Mouse (Mus musculus) left cerebral cortex, adult 2 months (tissue): Measurements from ENCODE around the gene Nemf. TPM values are rescaled to one million over a fixed set of nuclear protein-coding genes. Genes with fewer than 3 reads are reported as not detected.
"Not testable (repeated sequence)": the region's sequence is repeated elsewhere in the genome, so short reads cannot be mapped to it uniquely, and the experiment has no call there.

ENCODE experiments used
- DNase-seq, 2 experiments: peaks; one replicate each; pipeline ENCODE4 v3.0.0; 2021 to 2022; ENCODE audit warnings: low spot score in 2 of 2, mixed read lengths in 1 of 2; ENCODE audit errors: extremely low spot score in 1 of 2
- H3K27ac ChIP-seq: fragments of 200-600 bp; 2 replicates; pipeline ENCODE4 v1.8.1; 2022
- H3K4me3 ChIP-seq: fragments of 200-600 bp; 2 replicates; pipeline ENCODE4 v1.8.1; 2022
- CTCF ChIP-seq: fragments of 200-600 bp; IDR thresholded peaks from 2 replicates; pipeline ENCODE4 v1.8.1; 2022; ENCODE audit warnings: antibody characterized with exemption, mild to moderate bottlenecking, moderate library complexity
- intact Hi-C: fragments of 180-260 bp; cut with DNase I; formaldehyde crosslinking; loops from one replicate; pipeline ENCODE4 v1.15.1; 2025
- long read RNA-seq, 2 experiments: library from polyadenylated mRNA; stranded (forward); transcript quantifications; one replicate each; pipeline ENCODE4 v2.0.0; 2021; ENCODE audit warnings: borderline mapping rate in 2 of 2
- total RNA-seq, 2 experiments: library from RNA; stranded (reverse); gene quantifications; 2 replicates each; pipeline ENCODE4 v1.2.3; 2021

Gene Nemf
- 10 to 100 TPM; 46.3 to 53.7 TPM for total RNA-seq
- long read RNA-seq, experiment 1, full-length matches to known transcripts: 37 of 51 reads
- long read RNA-seq, experiment 1, partial matches to known transcripts: 3 of 51 reads
- long read RNA-seq, experiment 1, other reads (novel, unspliced or antisense): 11 of 51 reads
- long read RNA-seq, experiment 2, full-length matches to known transcripts: 22 of 32 reads
- long read RNA-seq, experiment 2, partial matches to known transcripts: 2 of 32 reads
- long read RNA-seq, experiment 2, other reads (novel, unspliced or antisense): 8 of 32 reads

DNA sequence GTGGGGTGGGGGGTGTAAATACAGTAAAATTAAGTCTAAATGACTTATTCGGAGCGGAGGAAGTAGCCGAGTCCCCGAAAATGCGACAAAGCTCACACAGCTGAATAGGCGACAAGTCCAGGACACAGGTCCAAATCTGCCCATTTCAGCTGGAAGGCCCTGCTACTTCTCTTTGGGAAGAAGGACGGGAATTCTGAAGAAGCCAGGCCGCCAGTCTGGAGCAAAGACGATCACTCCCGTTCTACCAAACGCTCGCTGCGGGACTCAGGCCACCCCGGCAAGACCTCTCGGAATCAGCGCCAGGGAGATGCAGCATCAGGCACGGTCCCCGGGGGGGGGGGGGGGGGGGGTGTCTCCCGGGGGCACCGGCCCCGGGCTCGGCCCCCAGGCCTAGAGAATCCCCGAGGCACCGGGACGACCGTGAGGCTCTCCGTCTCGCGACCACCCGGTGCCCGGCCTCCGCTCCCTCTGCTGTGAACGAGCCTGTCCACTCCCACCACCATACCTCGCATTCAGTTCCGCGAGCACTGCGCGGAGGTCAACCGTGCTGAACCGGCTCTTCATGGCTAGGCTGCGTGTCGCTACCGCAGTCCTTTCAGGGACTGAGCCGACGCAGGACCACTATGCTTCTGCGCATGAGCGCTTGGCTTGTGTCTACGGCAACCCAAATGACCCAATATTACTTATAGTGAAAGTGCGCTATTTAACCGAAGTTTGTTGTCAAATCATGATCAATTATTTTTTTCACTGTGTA lies at the start of gene Nemf:
Gene Nemf (minus strand): TSS at position 620 of the 754 bp plus-strand sequence.
- H3K4me3 ChIP-seq: peak within 1 kb of the TSS; percentile 81
- intact Hi-C loops: no loop called here
- peak; percentile 85 to 86 for DNase-seq
- TF ChIP-seq CTCF: no peak
- H3K27ac ChIP-seq: peak within 1 kb of the TSS; percentile 77

DNA sequence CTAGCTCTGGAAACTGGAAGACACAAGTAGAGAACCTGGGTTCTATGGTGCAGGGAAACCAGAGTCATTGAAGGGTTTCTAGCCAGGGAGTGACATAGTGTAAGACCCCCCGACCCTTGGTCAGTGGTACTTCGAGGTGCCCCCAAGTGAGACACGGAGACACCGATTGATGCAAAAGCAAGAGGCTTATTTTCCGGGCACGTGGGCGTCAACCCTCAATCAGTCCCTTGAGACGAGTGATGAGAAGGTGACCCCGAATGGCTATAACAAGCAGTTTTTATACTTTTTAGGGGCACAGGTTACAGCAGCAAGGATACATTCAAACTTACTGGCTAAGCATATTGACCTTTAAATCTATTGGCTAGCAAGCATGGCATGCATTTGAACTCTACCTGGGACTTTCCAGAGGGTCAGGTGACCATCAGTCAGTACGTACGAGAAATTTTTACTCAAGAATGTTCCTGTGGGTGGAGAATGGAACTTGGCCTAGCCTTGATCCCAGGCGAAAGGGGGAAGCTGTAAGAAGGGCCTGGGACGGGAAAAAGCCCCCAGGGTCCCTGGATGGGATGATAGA lies 45.7 kb upstream of the Nemf start:
- no peak overlapping the region for H3K27ac ChIP-seq
- TF ChIP-seq CTCF: no peak
- intact Hi-C loops: no loop called here
- H3K4me3 ChIP-seq: no peak overlapping the region
- no peak for DNase-seq

DNA sequence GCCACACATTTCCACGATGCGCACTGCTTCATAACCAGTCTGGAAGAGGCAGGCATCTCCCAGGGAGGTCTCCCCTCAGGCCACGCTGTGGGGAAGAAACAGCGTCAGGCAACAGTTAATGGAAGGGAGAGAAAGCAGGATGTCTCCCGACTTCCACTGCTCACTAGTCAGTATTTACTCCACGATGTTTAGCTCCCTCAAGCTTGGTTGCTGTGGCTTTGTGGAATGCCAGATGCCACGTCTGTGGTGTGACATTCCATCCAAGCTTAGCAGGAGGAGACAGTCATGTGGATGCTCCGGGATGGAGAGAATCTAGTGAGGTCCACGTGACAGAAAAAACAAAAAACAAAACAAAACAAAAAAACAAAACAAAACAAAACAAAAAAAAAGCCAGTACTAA lies 45.1 kb upstream of the Nemf start:
- Histone ChIP-seq H3K27ac (no peak overlapping the region), H3K4me3 (no peak overlapping the region)
- no peak for TF ChIP-seq CTCF
- intact Hi-C loops: no loop called here
- DNase-seq: no peak

DNA sequence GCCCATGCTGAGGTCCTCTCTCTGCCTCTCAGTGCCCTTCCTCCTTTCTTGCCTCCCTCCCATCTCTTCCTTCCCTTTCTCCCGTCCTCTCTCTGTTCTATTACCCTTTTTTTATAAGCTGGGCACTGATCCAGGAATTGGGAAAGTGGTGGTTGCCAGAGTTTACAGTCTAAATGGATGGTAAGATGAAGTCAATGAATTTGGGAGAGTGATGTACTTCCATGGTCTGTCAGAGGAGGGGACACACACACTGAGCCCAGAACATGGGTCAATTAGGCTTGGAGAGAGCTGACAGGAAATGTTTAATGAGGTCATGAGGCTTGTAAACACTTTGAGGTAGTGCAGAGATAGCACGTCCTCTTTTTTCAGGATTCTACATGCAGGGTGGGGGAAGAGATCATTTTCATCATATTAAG lies 43.9 kb upstream of the Nemf start:
- Histone ChIP-seq H3K27ac (no peak overlapping the region), H3K4me3 (no peak overlapping the region)
- intact Hi-C loops: no loop called here
- no peak for TF ChIP-seq CTCF
- no peak for DNase-seq

DNA sequence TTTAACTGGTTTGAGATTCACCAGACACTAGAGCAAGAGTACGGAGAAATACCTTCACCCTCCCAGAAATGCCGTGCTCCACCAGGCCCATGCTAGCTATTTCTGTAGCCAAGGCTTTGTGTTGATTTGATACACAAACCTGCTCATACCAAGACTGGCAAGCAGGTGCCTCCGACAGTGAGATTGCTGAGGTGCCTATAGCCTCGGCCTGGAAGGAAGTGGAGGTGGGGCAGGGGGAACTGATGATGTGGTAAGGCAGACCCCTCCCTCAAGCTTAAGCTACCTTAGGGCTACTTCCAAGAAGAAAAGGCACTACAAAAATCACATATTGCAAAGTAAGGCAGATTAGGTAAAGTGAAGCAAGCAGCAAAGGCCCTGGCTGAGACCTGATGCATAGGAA lies 43.4 kb upstream of the Nemf start:
- Histone ChIP-seq H3K4me3 (no peak overlapping the region), H3K27ac (no peak overlapping the region)
- no peak for TF ChIP-seq CTCF
- DNase-seq: no peak
- intact Hi-C loops: no loop called here

DNA sequence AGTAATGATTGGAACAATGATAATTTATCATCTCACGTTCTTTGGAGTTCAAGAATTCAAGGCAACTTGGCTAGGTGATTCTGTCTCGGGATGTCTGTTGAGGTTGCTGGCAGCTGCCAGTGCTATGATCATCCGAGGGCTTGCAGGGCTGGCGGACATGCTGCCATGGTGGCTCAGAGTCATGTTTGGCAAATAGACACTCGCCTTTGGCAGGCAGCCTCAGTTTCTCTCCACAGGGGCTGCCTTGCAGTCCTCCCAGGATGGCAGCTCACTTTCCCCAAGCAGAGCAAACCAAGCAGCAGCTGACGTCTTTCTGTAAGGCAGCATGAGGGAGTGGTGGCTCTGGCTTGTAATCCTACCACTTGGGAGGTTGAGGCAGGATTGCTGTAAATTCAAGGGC lies 37.5 kb upstream of the Nemf start:
- H3K4me3 ChIP-seq: no peak overlapping the region
- no peak overlapping the region for H3K27ac ChIP-seq
- TF ChIP-seq CTCF: no peak
- intact Hi-C loops: no loop called here
- DNase-seq: no peak

DNA sequence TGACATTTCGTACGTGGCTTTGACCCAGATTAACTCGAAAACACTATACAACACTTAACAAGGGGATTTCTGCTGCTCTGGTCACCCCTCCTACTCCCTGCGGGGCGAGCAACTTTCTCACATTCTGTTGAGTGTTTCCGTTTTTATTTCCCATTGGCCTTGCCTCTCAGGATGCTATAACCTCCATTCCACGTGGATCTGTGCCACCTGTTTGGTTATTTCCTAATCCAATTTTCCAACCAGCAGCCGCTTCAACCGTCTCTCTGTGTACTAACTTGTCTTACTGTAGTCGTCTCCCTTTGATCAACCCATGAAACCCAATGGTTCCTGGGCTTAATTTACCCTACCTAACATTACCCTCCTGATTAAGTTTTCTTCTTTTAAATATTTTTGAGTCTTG lies 36.1 kb upstream of the Nemf start:
- intact Hi-C loops: no loop called here
- TF ChIP-seq CTCF: no peak
- no peak overlapping the region for H3K27ac ChIP-seq
- H3K4me3 ChIP-seq: no peak overlapping the region
- no peak for DNase-seq

DNA sequence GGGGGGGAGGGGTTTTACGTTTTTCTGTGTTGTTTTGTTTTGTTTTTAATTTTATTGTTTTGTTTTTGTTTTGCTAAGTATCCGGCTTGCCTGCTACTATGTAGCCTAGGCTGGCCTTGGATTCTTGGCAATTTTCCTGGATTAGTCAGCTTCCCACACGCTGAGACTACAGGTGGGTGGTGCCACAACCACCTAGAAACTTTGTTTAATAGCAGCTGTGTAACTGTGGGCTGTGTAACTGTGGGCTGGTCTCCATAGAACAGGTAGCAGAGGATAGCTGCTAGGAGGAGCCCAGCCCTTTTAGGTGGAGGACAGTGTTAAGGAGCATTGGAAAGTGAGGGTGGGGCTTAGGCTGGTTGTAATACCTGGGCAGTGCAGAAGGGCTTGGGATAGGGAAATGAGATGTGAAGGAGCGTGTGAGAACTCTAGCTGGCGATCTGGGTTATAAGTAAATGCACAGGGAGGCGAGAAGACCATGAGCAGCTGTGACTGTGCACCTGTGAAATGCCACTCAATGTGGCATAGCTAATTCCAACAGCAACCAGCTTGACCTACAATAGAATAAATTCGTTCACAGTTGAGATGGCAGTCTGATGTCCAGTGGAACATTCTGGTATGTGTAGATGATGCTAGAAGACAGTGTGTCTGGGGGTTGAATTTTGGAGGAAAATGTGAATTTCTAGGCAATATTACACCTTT lies 33.2 kb upstream of the Nemf start:
- no peak for TF ChIP-seq CTCF
- no peak for DNase-seq
- intact Hi-C loops: loop anchor here (1.0 kb wide), 1 partner anchor 26 kb away; no protein-coding TSS in a partner anchor

DNA sequence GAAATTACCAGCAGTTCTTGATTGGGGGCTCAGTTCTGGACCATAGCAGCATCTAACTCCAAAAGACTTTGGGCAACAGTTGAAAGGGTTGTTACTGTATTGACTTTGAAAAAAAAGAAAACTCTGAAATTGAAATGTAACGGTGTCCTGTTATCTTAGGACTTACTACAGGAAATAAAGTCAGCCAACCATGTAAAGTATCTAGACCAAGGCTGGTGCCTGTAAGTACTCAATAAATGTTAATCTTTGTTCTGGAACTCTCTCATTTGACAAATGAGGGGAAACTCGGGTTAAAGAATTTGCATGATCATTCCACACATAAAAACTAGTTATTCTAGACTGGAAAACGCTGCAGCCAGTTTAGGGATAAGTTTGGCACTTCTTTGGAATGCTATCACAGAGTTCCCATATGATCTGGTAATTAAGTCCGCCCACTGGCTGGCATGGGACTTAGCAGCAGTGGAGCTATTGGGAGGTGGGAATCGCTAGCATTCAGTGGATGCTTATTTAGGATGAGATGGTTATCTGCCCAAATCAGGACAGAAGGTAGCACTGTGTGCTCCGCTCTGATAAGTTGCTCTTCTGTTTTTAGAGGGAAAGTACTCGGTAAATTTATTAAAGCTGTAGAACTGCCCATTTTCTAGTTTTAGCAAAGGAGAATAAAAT lies 32.4 kb upstream of the Nemf start:
- DNase-seq: no peak
- no peak overlapping the region for H3K27ac ChIP-seq
- intact Hi-C loops: no loop called here
- TF ChIP-seq CTCF: no peak
- H3K4me3 ChIP-seq: no peak overlapping the region

More for the DNA sequence above, 33.2 kb upstream of the Nemf start:
- Histone ChIP-seq H3K27ac (no peak overlapping the region), H3K4me3 (no peak overlapping the region)

DNA sequence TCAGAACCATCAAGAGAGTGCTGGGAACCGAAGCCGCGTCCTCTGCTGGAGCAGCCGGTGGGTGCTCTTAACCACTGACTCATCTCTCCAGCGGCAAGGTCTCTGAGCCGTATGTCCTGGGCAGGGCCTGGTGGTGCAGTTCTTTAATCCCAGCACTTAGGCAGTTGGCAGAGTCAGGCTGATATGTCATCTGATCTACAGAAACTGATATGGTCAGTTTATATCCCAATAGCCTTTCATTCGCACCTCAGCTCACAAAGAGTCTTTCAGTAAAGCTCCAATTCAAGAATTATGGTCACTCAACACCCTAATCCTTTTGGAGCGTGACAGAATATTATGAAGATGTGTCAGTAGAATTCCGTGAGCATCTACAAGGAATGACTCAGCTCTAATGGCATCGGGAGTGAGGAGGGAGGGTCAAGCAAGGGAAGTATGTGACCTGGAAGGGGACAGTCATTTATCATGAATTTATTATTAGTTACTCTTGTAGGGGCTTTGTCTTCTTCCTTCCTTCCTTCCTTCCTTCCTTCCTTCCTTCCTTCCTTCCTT lies 31.4 kb upstream of the Nemf start:
- intact Hi-C loops: no loop called here
- no peak for TF ChIP-seq CTCF
- DNase-seq: no peak
- Histone ChIP-seq H3K4me3 (no peak overlapping the region), H3K27ac (no peak overlapping the region)

DNA sequence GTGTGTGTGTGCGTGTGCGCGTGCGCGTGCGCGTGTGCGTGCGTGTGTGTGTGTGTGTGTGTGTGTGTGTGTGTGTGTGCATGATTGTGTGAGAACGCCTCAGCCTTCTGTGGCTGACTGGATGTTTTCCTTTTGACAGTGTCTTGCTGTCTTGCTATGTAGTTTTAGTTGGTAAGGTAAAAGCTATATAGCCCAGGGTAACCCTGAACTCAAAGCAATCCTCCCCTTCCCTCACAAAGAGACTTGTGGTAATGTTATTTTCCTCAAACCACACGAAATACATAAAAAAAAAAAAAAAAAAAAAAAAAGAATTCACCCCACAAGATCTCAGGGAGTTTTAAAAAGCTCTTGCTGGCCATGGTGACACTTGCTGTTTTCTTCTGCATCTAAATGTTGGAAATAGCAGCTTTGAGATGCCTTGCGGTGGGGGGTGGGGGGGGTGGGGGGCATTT lies 29.3 kb upstream of the Nemf start:
- intact Hi-C loops, H3K27ac ChIP-seq, DNase-seq, H3K4me3 ChIP-seq: not testable (repeated sequence)
